Mouse (Mus musculus): ENCODE data around the gene Folr2. TPM values are rescaled to one million over a fixed set of nuclear protein-coding genes. Genes with fewer than 3 reads are reported as not detected.

The Folr2 gene
- polyA plus RNA-seq, 1 experiment = 0.77 TPM

DNA sequence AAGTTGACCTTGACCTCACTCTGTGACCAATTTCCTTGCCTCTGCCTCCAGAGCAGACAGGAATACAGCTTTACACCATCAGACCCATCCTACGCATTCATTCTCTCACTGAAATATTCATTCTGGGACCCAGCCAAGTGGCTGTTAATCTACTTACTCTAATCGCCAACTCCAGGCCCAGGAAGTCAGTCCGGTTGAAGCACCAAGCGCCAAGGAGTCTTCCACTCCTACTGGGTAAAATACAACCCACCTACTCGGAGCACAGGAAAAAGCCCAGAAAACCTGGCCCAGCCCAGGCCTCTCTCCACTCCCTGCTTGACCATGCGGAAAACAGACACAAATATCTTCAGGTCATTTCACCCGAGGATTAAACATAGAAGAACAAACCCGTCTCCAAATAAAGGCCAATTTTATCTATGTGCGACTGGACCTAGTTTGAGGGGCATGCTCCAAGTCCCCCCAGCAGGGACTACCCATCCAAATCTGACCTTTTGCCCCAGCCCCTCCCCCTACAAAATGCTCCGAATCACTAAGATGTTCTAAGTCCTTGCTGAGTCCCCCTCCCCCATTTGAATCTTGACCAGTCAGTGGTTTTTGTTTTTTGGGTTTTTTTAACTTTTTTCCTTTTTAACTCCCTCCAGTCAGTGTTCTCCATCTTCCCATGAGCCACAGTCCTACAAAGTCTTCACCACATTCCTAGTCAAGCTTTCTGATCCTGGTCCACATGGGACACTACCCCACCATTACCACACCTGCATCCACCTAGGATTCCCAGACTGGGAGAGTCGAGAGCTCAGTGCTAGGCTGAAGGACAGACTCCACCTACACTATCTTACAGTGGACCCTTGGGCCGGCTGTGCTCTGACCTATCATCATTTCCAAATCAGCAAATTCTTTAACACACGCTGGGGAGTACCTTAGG, 11.5 kb upstream of the Folr2 start:
- Histone ChIP-seq H3K27me3 (replicated peaks) (peaks cover 6% of the 10 kb centered on the region), H3K4me3 (replicated peaks) (no peak overlapping the region), H3K4me1 (peaks cover 17% of the 10 kb centered on the region), H3K9me3 (peaks cover 4% of the 10 kb centered on the region), H3K36me3 (replicated peaks; ENCODE audit: low read length) (no peaks in the 10 kb centered on the region)
- no peak for TF ChIP-seq GATA1 (IDR thresholded peaks at IDR 0.05; ENCODE audit: borderline replicate concordance, low read length)
- TF ChIP-seq FLI1 (IDR thresholded peaks at IDR 0.05; ENCODE audit: low read length) = no peak

DNA sequence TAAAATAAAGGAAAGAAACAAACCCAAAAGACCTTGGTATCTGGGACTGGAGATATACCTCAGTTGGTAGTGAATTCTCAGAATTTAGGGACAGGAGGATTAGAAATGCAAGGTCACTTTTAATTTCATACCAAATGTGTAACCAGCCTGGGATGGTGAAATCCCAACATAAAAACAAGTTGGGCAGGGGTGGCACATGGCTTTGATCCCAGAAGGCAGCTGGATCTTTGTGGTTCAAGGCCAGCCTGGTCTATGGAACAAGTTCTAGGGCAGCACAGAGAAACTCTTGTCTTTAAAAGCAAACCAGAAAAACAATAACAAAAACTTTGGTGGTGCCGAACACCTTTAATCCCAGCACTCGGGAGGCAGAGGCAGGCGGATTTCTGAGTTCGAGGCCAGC, 10.5 kb upstream of the Folr2 start:
- Histone ChIP-seq H3K36me3 (replicated peaks; ENCODE audit: low read length) (no peaks in the 10 kb centered on the region), H3K27me3 (replicated peaks) (peaks cover 6% of the 10 kb centered on the region), H3K9me3 (peaks cover 4% of the 10 kb centered on the region), H3K4me1 (peaks cover 17% of the 10 kb centered on the region), H3K4me3 (replicated peaks) (no peak overlapping the region)
- no peak for TF ChIP-seq GATA1 (IDR thresholded peaks at IDR 0.05; ENCODE audit: borderline replicate concordance, low read length)
- TF ChIP-seq FLI1 (IDR thresholded peaks at IDR 0.05; ENCODE audit: low read length) = no peak

GRCm38 (mm10) chr7:101866491-101867265, 9.7 kb upstream of the Folr2 start:
- Histone ChIP-seq H3K36me3 (replicated peaks; ENCODE audit: low read length) (no peaks in the 10 kb centered on the region), H3K4me1 (peaks cover 19% of the 10 kb centered on the region), H3K4me3 (replicated peaks) (no peak overlapping the region), H3K27me3 (replicated peaks) (peaks cover 6% of the 10 kb centered on the region), H3K9me3 (peaks cover 4% of the 10 kb centered on the region)
- TF ChIP-seq FLI1 (IDR thresholded peaks at IDR 0.05; ENCODE audit: low read length) (no peak), GATA1 (IDR thresholded peaks at IDR 0.05; ENCODE audit: borderline replicate concordance, low read length) (no peak)

DNA sequence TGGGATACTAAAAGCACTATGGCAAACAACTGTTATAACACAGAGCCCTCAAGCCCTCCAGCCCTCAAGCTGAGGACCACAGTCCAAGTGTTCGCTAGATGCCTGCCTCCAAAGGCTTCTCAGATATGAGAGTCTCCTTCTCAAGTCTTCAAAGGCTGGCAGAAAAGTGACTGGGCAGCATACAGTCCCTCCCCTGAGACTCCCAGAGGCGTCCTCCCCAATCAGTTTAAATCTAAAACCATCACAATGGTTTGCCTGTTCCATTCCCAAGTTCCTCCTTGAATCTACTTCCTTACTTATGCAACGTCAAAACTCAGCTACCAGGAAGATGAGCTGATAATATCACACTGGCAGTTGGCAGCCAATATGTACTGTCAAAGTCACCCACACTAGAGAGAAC, 6.4 kb upstream of the Folr2 start, which contains the start of gene Anapc15:
Gene Anapc15, plus strand, starts transcription at position 301 of the 400 bp plus-strand sequence.
- H3K27me3 ChIP-seq (replicated peaks) = peaks cover 12% of the 10 kb centered on the region
- TF ChIP-seq GATA1 (IDR thresholded peaks at IDR 0.05; ENCODE audit: borderline replicate concordance, low read length) = no peak
- no peak for TF ChIP-seq FLI1 (IDR thresholded peaks at IDR 0.05; ENCODE audit: low read length)
- peaks cover 4% of the 10 kb centered on the region for H3K9me3 ChIP-seq

GRCm38 (mm10) chr7:101862291-101862690, 5.3 kb upstream of the Folr2 start:
- TF ChIP-seq FLI1 (IDR thresholded peaks at IDR 0.05; ENCODE audit: low read length) = no peak
- no peak for TF ChIP-seq GATA1 (IDR thresholded peaks at IDR 0.05; ENCODE audit: borderline replicate concordance, low read length)
- Histone ChIP-seq H3K4me3 (replicated peaks) (no peak overlapping the region), H3K36me3 (replicated peaks; ENCODE audit: low read length) (no peaks in the 10 kb centered on the region), H3K9me3 (peaks cover 4% of the 10 kb centered on the region), H3K4me1 (peaks cover 16% of the 10 kb centered on the region), H3K27me3 (replicated peaks) (peaks cover 14% of the 10 kb centered on the region)

More for the DNA sequence above, 6.4 kb upstream of the Folr2 start, which contains the start of gene Anapc15:
- H3K36me3 ChIP-seq (replicated peaks; ENCODE audit: low read length) = no peaks in the 10 kb centered on the region
- no peak within 1 kb of the TSS for H3K4me3 ChIP-seq (replicated peaks)
- peaks cover 14% of the 10 kb centered on the region for H3K4me1 ChIP-seq

GRCm38 (mm10) chr7:101860978-101861377, 4.0 kb upstream of the Folr2 start:
- TF ChIP-seq FLI1 (IDR thresholded peaks at IDR 0.05; ENCODE audit: low read length) (no peak), GATA1 (IDR thresholded peaks at IDR 0.05; ENCODE audit: borderline replicate concordance, low read length) (no peak)
- Histone ChIP-seq H3K27me3 (replicated peaks) (peaks cover 25% of the 10 kb centered on the region), H3K9me3 (peaks cover 4% of the 10 kb centered on the region), H3K4me1 (peaks cover 12% of the 10 kb centered on the region; the same call in 1 of the 2 replicates), H3K4me3 (replicated peaks) (no peak overlapping the region), H3K36me3 (replicated peaks; ENCODE audit: low read length) (no peaks in the 10 kb centered on the region)

- TF ChIP-seq FLI1 (IDR thresholded peaks at IDR 0.05; ENCODE audit: low read length) (no peak), GATA1 (IDR thresholded peaks at IDR 0.05; ENCODE audit: borderline replicate concordance, low read length) (no peak)
- peaks cover 7% of the 10 kb centered on the region; the same call in 1 of the 2 replicates for H3K4me1 ChIP-seq
- no peak overlapping the region for H3K4me3 ChIP-seq (replicated peaks)
- peaks cover 25% of the 10 kb centered on the region for H3K27me3 ChIP-seq (replicated peaks)
- no peaks in the 10 kb centered on the region for H3K36me3 ChIP-seq (replicated peaks; ENCODE audit: low read length)
- no peaks in the 10 kb centered on the region for H3K9me3 ChIP-seq
Observed at GRCm38 (mm10) chr7:101858362-101858761, 1.4 kb upstream of the Folr2 start.

DNA sequence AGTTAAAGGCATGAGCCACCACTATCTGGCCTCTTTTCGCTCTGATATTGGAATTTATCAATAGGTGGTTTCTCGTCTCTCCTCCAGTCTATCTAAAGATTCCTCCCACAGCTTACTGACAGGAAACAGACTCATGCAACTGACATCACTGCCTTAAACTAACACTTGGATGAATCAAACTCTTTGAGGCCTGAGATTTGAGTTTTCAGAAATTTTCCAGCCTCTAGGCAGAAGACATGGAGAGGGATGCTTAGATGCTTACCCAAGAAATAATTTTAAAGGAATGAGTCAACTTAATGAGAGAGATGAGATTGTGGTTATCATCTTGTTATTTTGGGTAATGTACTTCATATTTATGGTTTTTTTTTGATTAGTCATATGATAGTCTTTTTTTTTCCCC, 3.2 kb downstream of the Folr2 start:
- Histone ChIP-seq H3K4me1 (peaks cover 8% of the 10 kb centered on the region; the same call in 1 of the 2 replicates), H3K36me3 (replicated peaks; ENCODE audit: low read length) (no peaks in the 10 kb centered on the region), H3K9me3 (no peaks in the 10 kb centered on the region), H3K4me3 (replicated peaks) (no peak overlapping the region), H3K27me3 (replicated peaks) (peaks cover 19% of the 10 kb centered on the region)
- TF ChIP-seq GATA1 (IDR thresholded peaks at IDR 0.05; ENCODE audit: borderline replicate concordance, low read length) (no peak), FLI1 (IDR thresholded peaks at IDR 0.05; ENCODE audit: low read length) (no peak)

GRCm38 (mm10) chr7:101852846-101853245, 4.1 kb downstream of the Folr2 start:
- Histone ChIP-seq H3K36me3 (replicated peaks; ENCODE audit: low read length) (no peaks in the 10 kb centered on the region), H3K27me3 (replicated peaks) (peaks cover 15% of the 10 kb centered on the region), H3K4me1 (peaks cover 5% of the 10 kb centered on the region; the same call in 1 of the 2 replicates), H3K9me3 (no peaks in the 10 kb centered on the region), H3K4me3 (replicated peaks) (no peak overlapping the region)
- TF ChIP-seq GATA1 (IDR thresholded peaks at IDR 0.05; ENCODE audit: borderline replicate concordance, low read length) (no peak), FLI1 (IDR thresholded peaks at IDR 0.05; ENCODE audit: low read length) (no peak)
